Mouse (Mus musculus) embryonic fibroblast, embryonic 13.5 days (primary cell): Measurements from ENCODE around the gene Abhd6. TPM values are rescaled to one million over a fixed set of nuclear protein-coding genes. Genes with fewer than 3 reads are reported as not detected.
"Not testable (repeated sequence)": the region's sequence is repeated elsewhere in the genome, so short reads cannot be mapped to it uniquely, and the experiment has no call there.

Experiments
- H3K27ac ChIP-seq: 2 replicates; pipeline ENCODE4 v1.5.1; 2012; ENCODE audit warnings: low read length, control low read depth, inconsistent platforms; ENCODE audit not compliant: insufficient read depth
- H3K4me1 ChIP-seq: 2 replicates; pipeline ENCODE4 v1.6.1; 2011; ENCODE audit warnings: low read length; ENCODE audit not compliant: control insufficient read depth, insufficient read depth
- H3K4me3 ChIP-seq: 2 replicates; pipeline ENCODE4 v1.5.1; 2011; ENCODE audit warnings: mild to moderate bottlenecking, control low read depth, low read length; ENCODE audit not compliant: insufficient read depth
- CTCF ChIP-seq: IDR thresholded peaks from 2 replicates; pipeline ENCODE4 v1.5.1; 2011; ENCODE audit warnings: mild to moderate bottlenecking, control low read depth, low read length, moderate library complexity, borderline replicate concordance; ENCODE audit not compliant: insufficient read depth
- POLR2A ChIP-seq: IDR thresholded peaks from 2 replicates; pipeline ENCODE4 v1.6.1; 2011; ENCODE audit warnings: low read depth, mild to moderate bottlenecking, control low read depth, low read length, moderate library complexity
- polyA plus RNA-seq: library from polyadenylated mRNA; stranded (reverse); fragments of >200 nt; gene quantifications from 2 replicates; pipeline ENCODE4 v1.2.4, GENCODE M21; 2011; ENCODE audit warnings: low read depth; ENCODE audit not compliant: missing spikeins, insufficient read length

Gene Abhd6
- polyA plus RNA-seq, 1 experiment: 6.4 TPM

DNA sequence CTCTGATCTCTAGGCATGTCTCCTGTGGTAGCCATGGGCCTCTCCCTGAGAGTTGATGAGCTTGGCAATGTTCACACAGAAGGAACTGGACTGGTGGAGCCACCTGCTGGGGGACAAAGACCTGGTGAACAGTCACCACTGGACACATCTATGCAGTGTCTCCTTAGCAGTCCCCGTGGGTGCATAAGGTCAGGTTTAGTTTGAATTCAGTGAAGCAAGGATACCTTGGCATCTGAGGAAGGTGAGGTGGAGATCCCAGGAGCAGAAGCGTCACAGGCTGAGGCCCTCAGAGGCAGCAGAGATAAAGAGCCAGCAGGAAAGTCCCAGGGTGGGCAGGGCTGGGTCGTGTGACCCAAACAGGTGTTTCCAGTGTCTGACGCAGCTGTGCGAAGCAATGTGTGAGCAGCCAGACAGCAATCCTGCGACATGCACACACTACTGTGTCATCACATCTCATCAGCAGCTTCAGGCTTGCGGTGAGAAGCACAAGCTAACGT is 8.4 kb upstream of the Abhd6 start, which contains the start of gene Dnase1l3:
Gene Dnase1l3, minus strand, starts transcription at position 303 of the 497 bp plus-strand sequence.
- TF ChIP-seq POLR2A (no peak), CTCF (peak; percentile 28; the same call in 1 of the 2 replicates)
- Histone ChIP-seq H3K4me1 (peaks cover 7% of the 10 kb centered on the region), H3K4me3 (no peak within 1 kb of the TSS), H3K27ac (no peak within 1 kb of the TSS)

DNA sequence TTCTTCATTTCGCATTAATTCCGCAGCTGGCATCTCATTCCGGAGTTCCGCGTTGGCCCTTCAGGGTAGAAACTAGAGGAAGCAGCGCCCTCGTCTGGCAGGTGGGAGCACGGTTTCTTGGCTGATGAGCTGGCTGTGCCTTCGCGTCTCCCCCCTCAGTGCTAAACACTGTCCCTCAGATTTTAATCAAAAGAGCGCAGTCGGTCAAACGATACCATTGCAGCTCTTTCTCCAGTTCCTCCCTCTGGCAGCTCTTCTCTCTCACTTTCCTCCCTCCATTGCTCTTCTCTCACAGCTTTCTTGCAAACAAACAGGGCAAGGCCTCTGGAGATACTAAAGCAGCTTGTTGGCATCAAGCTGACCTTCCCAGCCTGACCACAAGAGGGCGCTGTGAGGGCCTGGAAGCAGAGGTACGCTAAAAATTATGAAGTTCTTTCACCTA is 5.4 kb upstream of the Abhd6 start:
- TF ChIP-seq POLR2A (no peak), CTCF (peak; percentile 94)
- H3K27ac ChIP-seq: no peak overlapping the region
- H3K4me1 ChIP-seq: peaks cover 8% of the 10 kb centered on the region
- no peak overlapping the region for H3K4me3 ChIP-seq

GRCm38 (mm10) chr14:7999030-7999429 is 3.7 kb upstream of the Abhd6 start:
- Histone ChIP-seq H3K4me1 (peaks cover 11% of the 10 kb centered on the region), H3K4me3 (no peak overlapping the region), H3K27ac (no peak overlapping the region)
- TF ChIP-seq POLR2A (no peak), CTCF (no peak)

- H3K4me1 ChIP-seq: peaks cover 11% of the 10 kb centered on the region
- no peak overlapping the region for H3K4me3 ChIP-seq
- H3K27ac ChIP-seq: no peak overlapping the region
- TF ChIP-seq CTCF (no peak), POLR2A (no peak)
These were observed 3.3 kb upstream of the Abhd6 start for GRCm38 (mm10) chr14:7999435-7999834.

DNA sequence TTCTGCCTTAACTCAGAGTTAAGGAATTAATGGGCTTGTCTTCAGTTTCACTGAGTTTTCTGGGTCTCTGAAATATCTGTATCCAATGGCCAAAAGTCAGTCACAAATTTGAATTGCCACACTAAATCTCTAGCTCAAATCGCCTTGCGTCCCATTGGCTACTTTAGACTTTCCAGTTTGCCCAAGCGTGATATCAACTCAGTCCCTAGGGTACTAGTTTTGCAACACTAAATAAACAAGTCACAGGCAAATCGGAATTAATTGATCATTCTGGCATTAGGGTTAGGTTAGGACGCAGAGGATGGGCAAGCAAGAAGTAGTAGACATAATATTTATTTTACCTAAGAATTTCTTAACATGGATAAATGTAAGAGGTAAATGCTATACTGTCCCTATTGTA is 2.5 kb upstream of the Abhd6 start:
- Histone ChIP-seq H3K27ac (no peak overlapping the region), H3K4me3 (no peak overlapping the region), H3K4me1 (peaks cover 11% of the 10 kb centered on the region)
- no peak for TF ChIP-seq POLR2A
- no peak for TF ChIP-seq CTCF

DNA sequence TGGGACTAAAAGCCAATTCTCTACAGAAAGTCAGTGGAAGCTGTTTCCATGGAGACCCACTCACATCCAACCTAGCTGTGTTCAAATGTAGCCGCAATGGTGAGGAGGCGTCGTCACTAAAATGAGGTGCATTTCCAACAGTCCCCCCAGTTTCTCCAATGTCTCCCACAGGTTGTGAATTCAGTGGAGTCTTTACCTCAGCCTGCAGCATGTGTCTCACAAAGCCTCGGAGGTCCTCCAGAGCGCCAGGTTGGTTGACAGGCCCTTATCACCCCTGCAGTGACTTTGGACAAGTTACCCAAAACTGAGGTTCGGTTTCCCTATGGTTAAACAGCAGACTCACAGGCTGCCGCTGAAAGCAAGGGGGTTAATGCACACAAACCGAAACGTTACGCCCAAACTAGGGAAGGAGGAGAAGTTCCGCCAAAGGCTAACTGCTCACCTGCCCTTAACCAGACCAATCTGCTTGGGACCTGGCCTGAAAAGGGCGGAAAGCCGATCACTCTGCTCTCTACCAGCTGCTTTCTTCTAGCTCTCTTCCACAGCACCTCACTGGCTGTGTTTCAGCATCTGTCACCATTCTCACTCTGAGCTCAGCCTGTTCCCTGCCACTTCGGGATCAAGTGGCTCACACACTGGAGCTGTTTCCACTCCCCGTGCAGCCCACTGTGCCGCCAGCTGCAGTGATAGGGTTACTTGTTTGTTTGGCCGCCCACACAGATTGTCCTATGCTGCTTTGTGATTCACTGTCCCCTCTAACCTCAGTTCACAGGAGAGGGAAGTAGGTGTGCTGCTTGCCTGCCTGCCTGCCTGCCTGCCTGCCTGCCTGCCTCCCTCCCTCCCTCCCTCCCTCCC is 1.6 kb upstream of the Abhd6 start:
- no peak for TF ChIP-seq CTCF
- Histone ChIP-seq H3K4me1 (peaks cover 11% of the 10 kb centered on the region), H3K4me3 (no peak overlapping the region), H3K27ac (no peak overlapping the region)

DNA sequence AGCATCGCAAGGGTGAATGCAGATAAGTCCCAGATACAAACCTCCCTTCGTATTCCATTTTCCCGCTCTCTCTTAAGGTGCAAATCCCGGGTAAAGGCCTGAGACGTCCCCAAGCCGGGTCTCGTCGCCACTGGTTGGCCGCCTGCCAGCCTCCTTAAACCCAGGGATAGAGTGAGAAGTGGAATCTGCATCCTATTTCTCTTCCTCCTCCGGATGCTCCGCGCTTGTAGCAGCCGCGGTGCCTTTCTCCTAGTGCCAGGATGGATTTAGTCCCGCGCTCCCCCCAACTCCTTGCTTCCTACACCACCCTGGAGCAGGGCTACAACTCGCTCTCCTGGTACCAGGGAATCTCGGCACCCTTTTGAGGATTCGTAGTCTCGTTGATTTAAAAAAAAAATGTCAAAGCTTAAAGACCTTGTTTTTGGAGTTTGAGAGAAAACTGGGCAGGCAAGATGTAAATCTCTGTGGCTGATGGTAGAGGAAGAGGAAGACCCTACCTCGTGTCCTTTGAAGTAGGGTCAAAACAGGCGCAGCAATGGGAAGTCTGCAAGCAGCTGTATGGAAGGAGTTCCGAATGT is 480 bp downstream of the Abhd6 start:
- TF ChIP-seq POLR2A: no peak
- TF ChIP-seq CTCF: no peak
- Histone ChIP-seq H3K4me1 (peaks cover 11% of the 10 kb centered on the region), H3K27ac (no peak overlapping the region), H3K4me3 (peak overlapping the region; percentile 58)

DNA sequence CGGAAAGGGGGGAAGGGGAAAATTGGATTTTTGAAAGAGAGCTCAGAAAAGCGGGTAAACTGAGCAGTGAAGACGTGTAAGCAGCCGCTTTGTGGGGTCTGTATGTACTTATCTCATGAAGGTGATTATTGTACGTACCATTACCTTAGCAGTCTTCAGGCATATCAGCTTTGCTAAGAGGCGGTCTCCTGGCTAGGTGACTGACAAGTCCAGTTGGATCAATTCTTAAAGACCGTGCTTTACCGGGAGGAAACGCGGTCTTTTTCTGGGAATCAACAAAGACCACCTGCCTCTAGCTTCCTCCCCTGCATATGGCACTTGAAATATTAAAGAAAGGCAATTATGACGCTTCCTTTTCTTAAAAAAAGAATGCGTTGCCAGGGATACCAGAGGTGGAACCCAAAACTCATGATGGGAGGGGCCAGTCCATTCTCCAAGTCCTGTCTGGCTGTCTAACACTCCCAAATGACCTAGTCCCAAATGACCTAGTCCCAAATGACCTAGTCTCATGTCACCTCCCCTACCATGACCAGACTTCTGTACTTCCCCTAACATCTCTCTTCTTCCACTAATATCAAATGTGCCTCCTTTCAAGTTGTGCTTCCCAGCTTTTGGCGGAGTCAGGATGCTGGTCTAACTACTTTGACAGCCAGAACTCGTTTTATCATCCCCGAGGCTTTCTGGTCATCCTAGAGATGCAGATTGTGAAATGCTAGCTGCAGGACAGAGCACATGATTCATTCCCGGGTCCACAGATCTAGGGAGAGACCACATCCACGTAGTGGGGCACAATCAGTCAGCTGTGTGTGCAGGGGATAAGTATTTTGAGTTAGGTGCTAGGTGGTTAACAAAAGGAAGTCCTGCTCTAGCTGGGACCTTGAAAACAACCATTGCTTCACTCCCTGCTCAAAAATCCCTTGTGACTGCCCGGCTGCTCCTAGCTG is 1.3 kb downstream of the Abhd6 start:
- Histone ChIP-seq H3K4me3 (peak overlapping the region; percentile 58), H3K27ac (no peak overlapping the region), H3K4me1 (peaks cover 7% of the 10 kb centered on the region)
- TF ChIP-seq CTCF (no peak), POLR2A (no peak)

DNA sequence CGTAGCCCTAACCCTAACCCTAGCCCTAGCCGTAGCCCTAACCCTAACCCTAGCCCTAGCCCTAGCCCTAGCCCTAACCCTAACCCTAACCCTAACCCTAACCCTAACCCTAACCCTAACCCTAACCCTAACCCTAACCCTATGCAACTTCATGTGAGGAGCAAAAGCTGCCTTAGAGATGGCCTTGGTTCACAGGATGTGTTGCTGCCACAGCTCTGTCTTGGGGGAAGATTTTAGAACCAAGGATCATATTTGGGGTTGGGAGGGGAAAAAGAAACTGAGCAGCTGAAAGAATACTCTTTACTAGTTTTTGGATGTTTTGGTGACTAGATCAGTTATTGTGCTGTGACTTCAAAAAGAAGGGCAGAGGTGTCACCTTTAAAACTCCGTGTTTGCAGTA is 3.4 kb downstream of the Abhd6 start:
- H3K27ac ChIP-seq, H3K4me1 ChIP-seq: not testable (repeated sequence)

More for the DNA sequence above, 3.4 kb downstream of the Abhd6 start:
- H3K4me3 ChIP-seq: not testable (repeated sequence)
